Mouse (Mus musculus) frontal cortex, adult 2 months (tissue): ENCODE measurements around the gene Tmem214. TPM values are rescaled to one million over a fixed set of nuclear protein-coding genes. Genes with fewer than 3 reads are reported as not detected.

Experiments used
- DNase-seq, 2 experiments: peaks; one replicate each; pipeline ENCODE4 v3.0.0; 2022; ENCODE audit warnings: low spot score in 1 of 2; ENCODE audit errors: extremely low spot score in 1 of 2
- polyA plus RNA-seq: library from polyadenylated mRNA; depleted of rRNA; stranded (reverse); fragments of >200 nt; gene quantifications from 2 replicates; pipeline ENCODE4 v1.2.3, GENCODE M21; 2012; rRNA removed

Gene Tmem214
- polyA plus RNA-seq, result 76.3 and 82.8 TPM in 2 replicates

DNA sequence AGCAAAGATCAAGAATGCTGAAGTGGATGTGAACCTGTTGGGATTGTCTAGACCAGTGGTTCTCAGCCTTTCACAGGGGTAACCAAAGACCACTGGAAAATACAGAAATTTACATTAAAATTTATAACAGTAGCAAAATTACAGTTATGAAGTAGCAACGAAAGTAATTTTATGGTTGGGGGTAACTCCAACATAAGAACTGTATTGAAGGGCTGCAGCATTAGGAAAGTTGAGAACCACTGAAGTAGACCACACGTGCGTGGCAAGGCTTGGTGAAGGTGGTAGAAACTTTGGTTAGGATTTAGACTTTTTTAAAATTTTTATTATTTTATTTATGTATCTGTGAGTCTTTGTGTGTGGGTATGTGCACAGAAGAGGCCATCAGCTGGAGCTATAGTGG is at the start of gene Tmem214:
Tmem214 (plus strand) TSS at position 301 of the 400 bp plus-strand sequence.
- no peak for DNase-seq

DNA sequence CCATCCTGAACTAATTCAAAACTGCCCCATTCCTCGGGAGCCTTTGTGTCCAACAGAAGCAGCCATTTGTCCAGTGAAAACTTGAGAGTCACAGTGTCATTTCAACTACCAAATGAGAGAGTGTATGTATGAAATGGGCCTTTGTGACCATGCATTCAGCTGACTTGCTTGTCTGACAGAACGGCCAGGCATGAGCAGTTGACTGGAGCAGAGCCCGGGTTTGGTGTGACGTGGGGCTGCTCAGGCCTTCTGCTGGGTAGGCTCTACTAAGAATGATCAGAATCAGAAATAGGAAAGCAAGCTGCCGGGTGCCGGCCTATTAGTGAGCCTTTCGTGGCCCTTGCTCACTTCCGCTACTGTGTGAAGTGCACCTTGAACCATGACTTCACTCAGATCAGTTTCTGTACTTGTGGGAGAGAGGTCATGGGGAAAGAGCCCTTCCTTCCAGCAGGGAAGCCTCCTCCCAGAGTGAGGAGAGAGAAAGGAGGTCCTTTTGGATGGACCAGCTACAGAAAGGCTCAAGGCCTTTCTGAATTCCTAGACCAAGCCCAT is 49.0 kb upstream of the Tmem214 start:
- DNase-seq, result no peak

DNA sequence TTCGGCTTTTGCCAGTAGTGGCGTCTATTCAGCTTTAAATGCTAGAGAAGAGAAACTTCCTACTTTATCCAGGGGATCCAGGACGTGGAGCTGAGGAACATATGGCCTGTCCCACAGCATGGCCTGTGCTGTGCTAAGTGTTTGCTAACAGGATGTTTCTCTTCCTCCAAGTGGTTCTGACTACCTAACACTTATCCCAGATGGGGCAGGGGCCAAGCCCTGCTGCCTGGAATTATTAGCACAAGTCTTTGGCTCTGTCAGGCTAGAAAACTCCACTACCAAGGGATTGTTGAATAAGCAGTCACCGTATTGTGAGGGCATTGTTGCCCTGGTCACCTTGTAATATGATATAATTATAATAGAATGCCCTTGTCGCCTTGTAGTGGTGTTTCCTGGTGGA is 45.1 kb upstream of the Tmem214 start:
- no peak for DNase-seq

GRCm38 (mm10) chr5:30823091-30823490 is 44.7 kb upstream of the Tmem214 start:
- DNase-seq, result no peak

DNA sequence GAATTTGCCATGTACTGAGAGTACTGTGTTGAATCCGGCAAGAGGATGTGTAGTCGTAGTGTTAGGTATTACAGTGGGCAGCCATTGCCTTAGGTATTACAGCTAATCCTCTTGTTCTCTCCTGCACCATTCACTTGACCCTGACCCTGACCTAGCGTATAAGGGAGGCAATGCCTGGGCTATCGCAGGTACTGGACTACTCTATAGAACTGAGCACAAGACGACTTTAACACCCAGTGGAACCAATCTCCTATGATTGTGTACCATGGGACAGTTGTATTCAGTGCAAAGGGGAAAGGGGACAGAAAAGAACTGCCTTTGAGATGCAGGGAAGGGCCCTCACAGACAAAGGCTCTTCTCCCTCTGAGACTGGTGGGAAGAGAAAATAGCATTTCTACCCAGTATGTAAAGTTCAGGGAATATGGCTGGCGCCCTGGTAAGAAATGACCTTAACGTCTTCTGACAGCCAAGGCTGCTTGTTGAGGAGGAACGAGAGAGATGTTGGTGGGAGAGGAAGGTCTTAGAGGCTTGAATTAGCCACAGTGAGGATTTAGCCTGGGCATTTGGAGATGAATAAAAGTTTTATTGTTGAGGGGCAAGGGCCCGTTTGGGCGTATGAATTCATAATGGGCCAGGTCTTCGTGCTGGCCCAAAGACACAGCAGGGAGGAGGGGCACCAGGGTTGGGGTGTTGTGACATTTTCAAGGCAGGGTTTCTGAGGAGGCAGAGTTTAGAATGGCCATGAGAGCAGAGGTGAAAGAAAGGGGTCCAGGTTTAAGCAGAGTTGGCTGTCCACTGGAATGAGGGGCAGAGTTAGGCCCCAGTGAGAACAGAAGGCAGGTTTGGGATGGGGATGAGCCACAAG is 43.5 kb upstream of the Tmem214 start:
- no peak for DNase-seq

- DNase-seq, result no peak
These were observed 42.6 kb upstream of the Tmem214 start for GRCm38 (mm10) chr5:30825166-30825565.

DNA sequence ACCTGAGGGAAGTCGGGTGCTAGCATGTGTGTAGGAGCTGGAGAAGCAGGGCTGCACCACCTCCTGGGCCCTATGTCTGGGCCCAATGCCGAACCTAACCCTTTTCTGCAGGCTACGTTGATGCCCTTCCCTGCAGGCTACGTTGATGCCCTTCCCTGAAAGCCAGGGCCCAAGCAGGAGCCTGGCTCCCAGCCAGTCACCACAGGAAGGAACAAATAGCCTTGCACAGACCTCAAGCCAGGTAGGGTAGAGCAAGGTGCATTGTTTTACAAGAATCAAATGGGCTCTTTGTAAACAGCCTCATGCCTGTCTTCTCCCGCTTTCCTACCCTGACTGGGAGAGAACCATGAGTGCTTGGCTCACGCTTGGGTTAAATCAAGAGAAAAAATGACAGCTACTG is 42.0 kb upstream of the Tmem214 start:
- no peak for DNase-seq

DNA sequence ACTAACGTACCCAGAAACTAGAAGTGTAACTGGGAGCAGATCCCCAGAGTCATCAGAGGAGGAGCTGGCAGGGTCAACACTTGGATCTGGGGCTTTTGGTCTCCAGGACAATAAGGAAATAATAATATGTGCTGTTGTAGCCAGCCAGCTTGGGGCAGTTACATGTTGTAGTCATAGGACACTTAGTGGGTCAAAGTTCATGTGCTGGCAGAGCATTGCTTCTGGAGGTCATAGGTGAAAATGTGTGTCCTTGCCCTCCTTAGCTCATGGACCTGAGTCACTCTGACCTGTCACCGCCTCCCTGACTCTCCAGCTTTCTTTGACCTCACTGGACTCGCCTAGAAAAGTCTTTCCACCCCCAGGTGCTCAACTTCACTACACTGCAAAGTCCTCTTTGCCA is 34.4 kb upstream of the Tmem214 start:
- DNase-seq, result no peak

GRCm38 (mm10) chr5:30839731-30840130 is 28.1 kb upstream of the Tmem214 start:
- DNase-seq, result no peak

DNA sequence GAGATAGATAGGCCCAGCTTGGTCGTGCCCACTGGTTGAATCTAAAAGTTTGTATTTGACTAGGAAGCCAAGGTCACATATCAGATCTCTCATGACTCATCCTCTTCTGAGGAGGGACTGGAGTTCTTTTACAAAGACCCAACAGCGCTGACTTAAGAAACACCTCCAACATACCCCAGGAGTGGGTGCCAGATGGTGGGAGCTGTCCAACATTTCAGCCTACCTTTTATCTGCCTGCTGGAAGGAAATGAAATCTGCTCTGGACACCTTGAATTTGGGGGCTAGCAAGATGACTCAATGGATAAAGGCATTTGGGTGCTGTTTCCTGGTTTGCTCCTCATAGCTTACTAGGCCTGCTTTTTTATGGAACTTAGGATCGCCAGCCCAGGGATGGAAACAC is 25.9 kb upstream of the Tmem214 start:
- DNase-seq, result no peak

- no peak for DNase-seq
These were observed 17.8 kb upstream of the Tmem214 start for GRCm38 (mm10) chr5:30849891-30850555.

- no peak for DNase-seq
These were observed 17.3 kb upstream of the Tmem214 start for GRCm38 (mm10) chr5:30850556-30850925.

- no peak for DNase-seq
These were observed 14.3 kb upstream of the Tmem214 start for GRCm38 (mm10) chr5:30853522-30853921.

DNA sequence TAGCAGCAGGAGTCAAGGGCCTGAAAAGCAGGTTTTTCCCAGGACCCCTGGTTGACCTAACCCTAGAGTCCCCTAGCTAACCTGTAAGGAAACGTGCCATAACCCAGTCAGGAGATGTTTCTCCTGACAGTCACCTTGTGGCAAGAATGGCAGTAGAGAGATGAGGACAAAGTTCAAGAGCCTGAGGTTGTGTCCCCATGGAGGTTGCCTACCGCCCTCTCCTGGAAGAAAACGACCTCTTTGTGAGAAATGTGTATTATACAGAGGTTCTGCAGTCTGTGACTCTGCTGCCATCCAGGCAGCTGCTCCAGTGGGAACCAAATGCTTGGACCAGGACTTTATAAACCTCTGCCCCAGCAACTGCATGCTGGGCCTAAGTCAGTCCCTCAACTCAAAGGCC is 12.1 kb upstream of the Tmem214 start:
- DNase-seq, result no peak

DNA sequence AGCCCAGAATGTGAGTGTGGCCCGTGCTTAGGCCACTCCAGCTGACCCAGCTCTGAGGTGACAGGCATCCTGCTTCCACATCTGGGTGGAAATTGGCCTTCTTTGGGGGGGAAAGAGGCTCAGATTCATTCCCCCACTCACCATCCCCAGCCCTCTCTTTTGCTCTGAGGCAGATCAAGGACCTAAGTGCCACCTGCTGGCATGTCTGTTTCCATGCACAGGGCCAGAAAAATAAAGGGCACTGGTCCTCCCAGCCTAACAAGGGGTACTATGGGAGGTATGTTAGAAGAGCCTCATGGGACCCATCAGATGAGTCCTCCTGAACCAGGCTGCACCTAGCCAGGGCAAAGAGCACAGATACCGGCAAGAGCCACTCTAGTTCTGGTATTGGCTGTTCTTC is 11.7 kb upstream of the Tmem214 start:
- no peak for DNase-seq

GRCm38 (mm10) chr5:30863852-30864251 is 4.0 kb upstream of the Tmem214 start:
- DNase-seq, result no peak

DNA sequence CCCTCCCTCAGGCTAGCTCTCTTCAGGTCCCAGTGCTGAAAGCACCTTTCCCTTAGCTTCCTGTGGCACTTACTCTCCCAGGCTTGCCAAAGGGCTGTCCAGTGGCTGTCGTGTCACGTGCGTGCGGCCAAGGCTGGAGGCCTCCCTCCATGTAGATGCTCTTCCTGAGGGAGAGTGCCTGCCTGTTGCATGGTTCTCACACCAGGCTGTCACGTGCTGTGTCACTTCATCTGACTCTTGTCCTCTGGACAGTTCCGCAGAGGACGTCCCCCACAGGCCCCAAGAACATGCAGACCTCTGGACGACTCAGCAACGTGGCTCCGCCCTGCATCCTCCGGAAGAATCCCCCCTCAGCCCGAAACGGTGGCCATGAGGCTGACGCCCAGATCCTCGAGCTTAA is 3.5 kb upstream of the Tmem214 start:
- no peak for DNase-seq

- DNase-seq, result no peak
These were observed 941 bp upstream of the Tmem214 start for GRCm38 (mm10) chr5:30866871-30867270.

DNA sequence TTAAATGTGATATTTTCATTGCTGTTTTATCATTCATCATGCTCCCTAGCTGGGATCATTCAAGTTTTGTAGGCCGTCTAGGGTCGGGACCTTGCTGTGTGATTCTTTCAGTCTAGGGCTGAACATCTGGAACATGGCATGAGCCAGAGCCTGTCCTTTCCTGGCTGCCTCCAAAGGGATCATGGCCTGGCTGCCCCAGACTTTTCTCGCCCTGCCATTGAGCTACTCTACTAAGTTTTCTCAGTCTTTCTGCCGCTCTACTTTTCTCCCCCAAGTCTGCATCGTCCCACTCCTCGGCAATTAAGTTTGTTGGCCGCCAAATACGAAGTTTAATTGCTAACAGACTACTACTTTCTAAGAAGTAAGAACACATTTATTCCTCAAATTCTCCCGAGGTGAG is 1.2 kb downstream of the Tmem214 start:
- peak in 1 of 2 experiments; percentile 30 for DNase-seq

DNA sequence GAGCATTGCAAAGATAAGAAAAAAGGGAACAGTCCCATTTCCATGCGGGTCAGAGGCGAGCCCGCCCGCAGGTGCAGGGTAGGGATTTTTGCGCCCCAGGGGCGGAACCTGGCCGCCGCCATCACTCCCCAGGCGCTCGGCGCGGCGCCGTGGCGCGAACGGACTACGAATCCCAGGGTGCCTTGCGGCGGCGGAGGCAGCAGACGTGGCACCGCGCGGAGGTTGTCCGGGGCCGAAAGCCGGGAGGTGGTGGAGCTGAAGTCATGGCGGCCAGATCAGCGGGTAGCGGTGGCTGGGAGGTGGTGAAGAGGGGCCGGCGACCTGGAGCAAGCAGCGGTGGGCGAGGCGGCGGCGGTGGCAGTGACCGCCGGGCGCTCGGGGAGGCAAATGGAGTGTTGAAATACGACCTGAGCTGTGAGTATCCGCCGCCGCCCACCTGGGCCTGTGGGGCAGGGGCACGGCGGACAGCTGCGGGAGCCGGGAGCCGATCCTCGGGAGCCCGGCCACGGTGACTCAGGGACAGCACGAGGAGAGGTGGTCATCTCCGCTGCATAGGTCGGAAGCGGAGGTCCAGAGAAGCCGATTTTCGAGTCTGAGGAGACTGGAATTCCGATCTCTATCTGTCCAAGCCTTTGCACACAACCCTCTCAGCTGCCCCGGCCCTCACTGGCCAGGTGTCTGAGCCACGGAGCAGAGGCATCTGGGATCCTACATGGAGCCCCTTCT is 1.8 kb downstream of the Tmem214 start:
- peak; percentile 77 to 94 for DNase-seq

GRCm38 (mm10) chr5:30870131-30870406 is 2.3 kb downstream of the Tmem214 start:
- no peak for DNase-seq
